Mouse (Mus musculus): Measurements from ENCODE around the gene Podxl.

Gene Podxl

DNA sequence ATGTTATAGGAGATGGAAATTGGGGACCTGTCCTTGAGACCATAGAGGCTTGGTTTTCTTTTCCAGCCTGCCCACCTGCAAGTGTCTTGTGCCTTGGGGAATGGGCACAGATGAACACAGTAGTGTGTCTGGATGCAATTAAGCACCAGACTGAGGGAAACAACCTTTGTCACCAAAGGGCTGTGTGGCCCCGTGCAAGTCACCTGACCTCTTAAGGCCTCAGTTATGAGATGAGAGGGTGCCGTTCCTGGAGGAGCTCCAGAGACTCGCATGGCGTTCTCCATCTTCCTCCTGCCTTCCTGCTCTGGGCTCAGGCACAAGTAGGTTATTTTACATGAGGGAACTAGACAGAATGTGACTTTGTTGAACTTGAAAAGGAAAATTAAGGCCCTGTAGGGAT, 41.3 kb downstream of the Podxl start:
- DNase-seq = no peak

DNA sequence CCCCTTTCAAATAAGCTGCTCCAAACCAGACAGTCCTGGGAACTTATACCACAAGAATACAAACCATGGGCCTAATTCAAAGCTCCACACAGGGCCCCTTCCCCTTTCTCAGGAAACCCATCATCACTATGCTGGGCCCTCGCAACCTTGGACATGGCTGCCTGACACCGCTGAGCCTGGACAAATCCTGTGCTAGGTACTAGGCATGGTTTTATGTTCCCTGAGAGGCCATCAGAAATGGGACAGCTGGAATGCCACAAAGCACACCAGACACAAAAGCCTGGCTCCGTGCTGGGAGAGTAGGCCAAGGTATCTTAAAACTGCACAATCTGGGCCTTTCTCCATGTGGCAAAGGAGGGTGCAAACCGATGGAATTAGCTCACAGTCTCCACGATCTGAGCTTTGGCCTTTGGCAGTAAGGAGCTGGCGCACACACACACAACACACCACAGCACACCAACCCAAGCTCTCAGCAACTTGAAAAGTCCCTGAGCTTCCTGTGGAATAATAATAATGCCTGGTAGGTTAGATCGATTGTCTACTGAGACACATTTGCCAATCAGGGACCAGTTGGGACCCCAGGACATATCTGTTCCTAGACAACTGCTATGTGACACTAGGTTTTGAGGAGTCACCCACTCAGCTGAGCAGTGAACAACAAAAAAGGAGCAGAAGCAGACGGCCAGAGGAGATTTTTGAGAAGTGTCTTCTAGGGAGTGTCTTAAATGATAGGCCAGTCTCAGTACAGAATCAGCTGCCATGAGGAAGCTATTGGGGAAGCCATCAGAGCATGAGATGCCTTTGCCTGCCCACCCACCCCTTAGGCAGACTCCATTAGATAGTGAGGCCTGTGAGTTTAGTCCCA, 42.1 kb downstream of the Podxl start:
- peak; percentile 42 for DNase-seq

DNA sequence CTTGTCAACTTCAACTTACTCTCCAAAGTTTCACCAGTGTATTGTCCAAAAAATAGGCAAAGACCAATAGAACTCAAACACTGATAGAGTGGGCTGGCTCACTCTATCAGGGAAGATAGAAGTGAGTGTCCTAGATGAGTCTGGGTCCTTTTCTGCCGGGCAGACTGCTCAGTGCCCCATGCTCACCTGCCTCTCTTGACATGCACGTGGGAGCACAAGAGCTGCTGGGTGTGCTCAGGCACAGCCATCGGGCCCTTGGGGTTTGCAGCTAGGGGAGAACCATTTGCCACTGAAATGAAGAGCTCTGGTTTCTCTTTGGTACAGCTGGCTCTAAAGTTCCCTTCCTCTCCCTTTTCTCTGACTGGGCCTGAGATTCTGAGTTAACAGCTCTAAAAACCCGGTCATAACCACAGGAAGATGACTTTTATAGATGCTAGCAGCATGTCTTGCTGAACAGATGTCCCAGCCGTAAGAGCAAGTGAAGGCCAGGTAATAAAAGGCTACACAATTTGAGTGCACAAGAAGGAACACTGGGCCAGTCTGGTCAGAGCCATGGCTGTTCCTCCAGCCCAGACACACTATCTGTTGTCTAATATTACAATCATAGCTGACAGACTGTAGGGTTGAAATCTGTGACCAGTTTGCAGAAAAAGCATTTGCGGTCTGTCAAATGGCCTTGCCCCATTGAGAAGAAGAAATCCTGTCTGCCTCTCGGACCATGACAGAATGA, 43.1 kb downstream of the Podxl start:
- DNase-seq = no peak

DNA sequence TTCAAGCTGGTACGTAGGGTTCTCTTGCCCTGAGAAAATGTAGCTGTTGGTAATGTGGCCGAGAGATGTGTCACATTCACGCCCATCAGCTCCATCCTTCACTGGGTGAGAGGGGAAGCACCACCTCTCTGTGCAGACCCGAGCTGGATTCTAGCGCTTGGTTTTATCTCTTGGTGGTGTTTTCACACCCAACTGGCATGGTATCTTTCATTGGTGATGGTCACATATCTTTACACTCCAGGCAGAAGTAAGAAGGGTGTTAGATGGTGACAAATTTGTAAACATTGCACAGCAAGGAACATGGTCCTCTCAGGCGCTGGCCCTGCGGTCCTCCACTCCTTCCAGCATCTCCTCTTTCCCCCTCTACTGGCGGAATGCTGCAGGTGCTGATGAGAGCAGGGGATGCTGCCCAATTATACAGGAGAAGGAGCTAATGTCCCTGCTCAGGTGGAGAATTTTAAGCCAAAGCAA, 44.7 kb downstream of the Podxl start:
- DNase-seq = peak; percentile 67

DNA sequence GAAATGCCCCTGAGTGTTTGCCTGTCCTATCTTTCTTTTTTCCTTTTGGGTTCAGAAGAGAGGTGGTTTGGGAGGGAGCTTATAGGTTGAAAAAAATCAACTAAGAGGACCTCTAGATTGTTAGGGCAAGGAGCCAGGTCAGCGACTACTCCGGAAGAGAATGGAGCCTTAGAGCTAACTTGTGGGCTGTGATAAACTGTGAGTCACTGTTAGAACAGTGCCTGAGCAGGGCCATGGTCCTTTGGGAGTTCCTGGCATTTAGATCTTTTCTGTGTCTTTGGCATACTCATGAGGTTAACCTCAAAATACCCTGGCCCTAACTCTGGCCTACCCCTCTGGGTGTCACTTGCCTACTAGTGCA, 45.5 kb downstream of the Podxl start:
- peak; percentile 89 for DNase-seq

DNA sequence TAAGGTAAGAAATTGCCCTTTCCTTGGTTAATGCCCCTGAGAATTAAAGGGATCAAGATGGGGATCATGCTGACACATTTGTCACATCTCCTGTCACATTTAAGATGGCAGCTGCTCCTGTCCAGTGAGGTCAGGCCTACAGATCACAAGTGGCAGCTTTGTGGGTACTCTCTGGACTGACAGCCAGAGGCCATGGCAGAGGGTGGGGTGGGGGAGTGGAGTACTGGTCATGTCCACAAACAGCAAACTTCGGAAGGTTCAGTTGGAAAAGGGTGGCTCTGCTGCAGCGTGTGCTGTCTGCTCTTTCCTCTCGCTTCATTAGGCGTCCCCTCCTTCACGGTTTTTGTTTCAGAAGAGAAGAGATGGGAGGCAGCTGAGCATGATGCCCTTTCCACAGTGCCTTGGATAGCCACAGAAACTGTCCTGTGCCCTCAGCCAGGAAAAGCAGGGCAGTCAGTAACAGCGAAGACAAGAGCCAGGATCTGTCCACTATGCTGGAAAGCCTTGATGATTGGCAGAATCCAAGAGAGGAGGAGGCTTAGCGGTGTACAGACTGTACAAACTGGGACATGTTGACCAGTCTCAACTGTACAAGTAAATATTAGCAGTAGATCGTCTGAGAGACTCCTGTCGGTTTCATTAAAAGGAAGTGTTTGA, 46.0 kb downstream of the Podxl start:
- no peak for DNase-seq

GRCm38 (mm10) chr6:31513726-31514125, 50.1 kb downstream of the Podxl start:
- DNase-seq = peak; percentile 61

- DNase-seq = peak; percentile 69
Observed at GRCm38 (mm10) chr6:31502614-31503013, 61.2 kb downstream of the Podxl start.

GRCm38 (mm10) chr6:31500691-31501090, 63.1 kb downstream of the Podxl start:
- no peak for DNase-seq

- no peak for DNase-seq
Observed at GRCm38 (mm10) chr6:31500260-31500659, 63.5 kb downstream of the Podxl start.

DNA sequence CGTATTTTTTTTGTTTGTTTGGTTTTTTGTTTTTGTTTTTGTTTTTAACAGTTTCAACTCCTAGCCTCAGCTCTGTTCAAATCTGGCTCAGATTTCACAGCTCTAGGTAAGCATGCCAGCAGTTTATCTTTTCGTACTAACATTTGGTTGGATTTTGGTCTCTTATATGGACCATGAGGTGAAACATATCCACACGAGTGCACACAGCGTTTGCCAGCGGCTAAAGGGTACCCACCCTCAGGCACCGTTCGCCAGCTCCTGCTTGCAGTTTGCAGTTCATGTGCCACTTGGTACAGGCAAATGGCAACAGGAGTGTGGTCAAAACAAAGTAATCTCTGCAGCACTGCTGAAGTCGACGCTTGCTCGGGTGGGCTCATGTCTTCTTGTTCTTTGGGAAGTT, 63.9 kb downstream of the Podxl start:
- DNase-seq = no peak

- DNase-seq = no peak
Observed at GRCm38 (mm10) chr6:31496227-31496626, 67.6 kb downstream of the Podxl start.

GRCm38 (mm10) chr6:31495122-31495731, 68.6 kb downstream of the Podxl start:
- no peak for DNase-seq

- no peak for DNase-seq
Observed at GRCm38 (mm10) chr6:31489950-31490349, 73.8 kb downstream of the Podxl start.

GRCm38 (mm10) chr6:31486601-31487000, 77.2 kb downstream of the Podxl start:
- DNase-seq = no peak

DNA sequence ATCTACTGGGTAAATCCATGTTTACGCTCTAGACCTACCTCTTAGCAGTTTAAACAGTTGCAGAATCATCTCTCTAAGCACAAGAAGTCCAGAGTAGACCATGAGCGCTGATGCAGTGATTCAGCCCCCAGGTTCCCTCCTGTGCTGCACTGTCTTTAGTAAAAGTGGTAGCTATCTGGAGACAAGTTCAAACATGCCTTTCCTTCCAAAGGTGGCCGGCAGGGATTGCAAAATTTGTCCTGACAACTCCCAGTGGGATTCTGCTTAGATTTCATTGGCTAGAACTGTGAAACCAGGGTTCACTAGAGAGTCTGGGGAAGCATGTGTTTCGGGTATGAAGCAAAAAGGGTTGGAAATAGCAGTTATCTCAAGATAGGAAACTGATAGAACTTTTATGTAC, 83.8 kb downstream of the Podxl start:
- DNase-seq = no peak

GRCm38 (mm10) chr6:31478221-31478620, 85.6 kb downstream of the Podxl start:
- DNase-seq = peak; percentile 69

All from lung, postnatal 36 days (tissue).